Mouse (Mus musculus): ENCODE results near the gene Vmn2r52.
"Not testable (repeated sequence)": the region's sequence is repeated elsewhere in the genome, so short reads cannot be mapped to it uniquely, and the experiment has no call there.

Vmn2r52 gene

DNA sequence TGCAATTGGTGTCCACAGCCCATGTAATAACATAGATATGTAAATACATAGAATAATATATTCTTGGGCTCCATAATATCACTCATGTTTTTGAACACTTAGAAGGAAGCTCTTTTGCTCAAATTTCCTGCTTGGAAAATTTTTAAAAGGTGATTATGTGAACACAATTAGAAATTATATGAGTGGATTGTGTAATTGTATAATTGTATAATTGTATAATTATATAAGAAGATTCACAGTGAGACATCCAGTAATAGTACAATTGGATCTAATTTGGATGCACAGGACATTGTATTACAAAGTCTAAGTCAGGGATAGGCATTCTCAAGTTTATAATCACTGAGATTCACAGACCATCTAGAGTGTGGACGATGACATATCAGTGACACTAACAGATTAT is at the start of gene Vmn2r52:
Gene Vmn2r52, minus strand, starts transcription at position 101 of the 400 bp plus-strand sequence.
- DNase-seq = no peak

- not testable (repeated sequence) for DNase-seq
Observed at GRCm38 (mm10) chr7:10105641-10106040, 70.7 kb downstream of the Vmn2r52 start, which contains the start of gene Vmn2r51. Vmn2r51 (minus strand) TSS chr7:10105741.

Measured in cerebellum, adult 9-11 months (tissue).